Mouse (Mus musculus): ENCODE measurements around the gene Map3k20. TPM values are rescaled to one million over a fixed set of nuclear protein-coding genes. Genes with fewer than 3 reads are reported as not detected.

Map3k20 gene
- polyA plus RNA-seq, 1 experiment from 2014 or later, result 62.5 TPM

DNA sequence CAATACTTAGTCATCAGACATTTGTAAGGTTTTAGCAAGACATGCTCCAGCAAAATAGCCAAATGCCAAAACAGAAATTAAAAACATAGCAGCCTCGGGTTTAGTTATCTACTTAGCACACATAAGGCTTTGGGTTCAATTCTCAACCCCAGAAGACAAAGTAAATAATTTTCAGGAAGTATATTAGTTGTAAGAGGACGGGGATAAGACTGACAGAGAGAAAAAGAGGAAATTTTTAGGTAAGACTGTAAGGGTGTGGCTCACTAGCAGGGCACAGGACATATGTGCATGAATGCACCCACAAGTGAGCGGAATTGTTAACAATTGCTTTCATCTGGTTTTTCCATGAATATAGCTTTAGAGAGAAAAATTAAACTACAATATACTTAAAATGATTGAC lies 158.5 kb downstream of the Map3k20 start:
- ATAC-seq (replicated peaks; ENCODE audit: insufficient number of reproducible peaks, low FRiP score, low TSS enrichment), result no peak

DNA sequence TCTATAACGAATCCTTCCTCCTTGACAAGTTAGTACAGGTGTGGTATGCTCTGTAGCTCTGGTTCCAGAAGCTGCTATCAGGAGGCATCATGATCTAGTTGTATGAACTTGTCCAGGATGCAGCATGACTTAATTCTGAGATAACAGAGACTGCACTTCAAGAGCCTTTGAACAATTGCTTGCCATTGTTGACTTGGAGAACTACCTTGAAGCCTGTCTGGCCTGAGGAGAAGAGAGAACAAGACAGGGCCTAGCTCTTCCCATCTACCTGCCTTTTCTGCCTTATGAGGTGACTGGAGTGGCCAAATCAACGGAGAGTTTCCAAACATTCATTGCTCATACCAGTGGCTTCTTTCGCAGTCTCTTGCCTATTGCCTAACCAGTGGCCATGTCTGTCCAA lies 160.7 kb downstream of the Map3k20 start:
- Histone ChIP-seq H3K36me3 (ENCODE audit: control insufficient read depth, insufficient read depth, low read length) (no peaks in the 10 kb centered on the region), H3K9ac (ENCODE audit: low read depth, low read length) (no peak overlapping the region), H3K27ac (ENCODE audit: low read depth, low read length) (no peak overlapping the region), H3K27me3 (ENCODE audit: control insufficient read depth, insufficient read depth, low read length) (no peaks in the 10 kb centered on the region), H3K9me3 (replicated peaks; ENCODE audit: control insufficient read depth, low read length) (no peaks in the 10 kb centered on the region), H3K4me2 (no peak overlapping the region), H3K4me3 (ENCODE audit: low read depth, low read length) (no peak overlapping the region), H3K4me1 (ENCODE audit: control insufficient read depth, insufficient read depth, low read length) (no peaks in the 10 kb centered on the region)
- ATAC-seq (replicated peaks; ENCODE audit: insufficient number of reproducible peaks, low FRiP score, low TSS enrichment), result no peak
- WGBS (ENCODE audit: insufficient replicate concordance), result 82% methylated on average over 3 of the region's 3 CpGs

More for the DNA sequence above, 158.5 kb downstream of the Map3k20 start:
- Histone ChIP-seq H3K4me3 (ENCODE audit: low read depth, low read length) (no peak overlapping the region), H3K36me3 (ENCODE audit: control insufficient read depth, insufficient read depth, low read length) (no peaks in the 10 kb centered on the region), H3K9ac (ENCODE audit: low read depth, low read length) (no peak overlapping the region), H3K9me3 (replicated peaks; ENCODE audit: control insufficient read depth, low read length) (no peaks in the 10 kb centered on the region), H3K4me1 (ENCODE audit: control insufficient read depth, insufficient read depth, low read length) (no peaks in the 10 kb centered on the region), H3K27me3 (ENCODE audit: control insufficient read depth, insufficient read depth, low read length) (no peaks in the 10 kb centered on the region), H3K4me2 (no peak overlapping the region), H3K27ac (ENCODE audit: low read depth, low read length) (no peak overlapping the region)
- WGBS (ENCODE audit: insufficient replicate concordance), result 81% methylated on average over 3 of the region's 3 CpGs

DNA sequence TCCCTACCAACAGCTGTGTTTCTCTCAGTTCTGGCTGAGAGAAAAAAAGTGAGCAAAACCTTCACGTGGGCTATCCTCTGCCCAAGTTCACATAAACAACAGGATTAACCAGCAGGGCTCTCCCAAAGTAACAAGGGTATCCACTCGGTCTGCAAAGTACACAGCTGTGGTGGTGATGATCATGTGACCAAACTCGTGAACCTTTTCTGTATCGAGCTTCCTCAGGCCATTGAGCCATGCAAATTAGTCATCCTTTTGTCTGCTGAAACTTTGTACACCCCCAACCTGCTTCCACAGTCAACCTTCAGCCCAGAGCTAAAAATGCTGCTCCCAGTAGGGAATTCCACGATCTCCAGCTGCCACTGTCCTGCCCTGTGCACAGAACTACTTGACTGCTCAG lies 161.2 kb downstream of the Map3k20 start:
- ATAC-seq (replicated peaks; ENCODE audit: insufficient number of reproducible peaks, low FRiP score, low TSS enrichment), result no peak
- H3K9me3 ChIP-seq (replicated peaks; ENCODE audit: control insufficient read depth, low read length), result no peaks in the 10 kb centered on the region
- H3K27ac ChIP-seq (ENCODE audit: low read depth, low read length), result no peak overlapping the region
- no peak overlapping the region for H3K9ac ChIP-seq (ENCODE audit: low read depth, low read length)
- no peaks in the 10 kb centered on the region for H3K27me3 ChIP-seq (ENCODE audit: control insufficient read depth, insufficient read depth, low read length)
- whole genome bisulfite sequencing (ENCODE audit: insufficient replicate concordance), result 48% methylated on average over 5 of the region's 5 CpGs
- H3K4me2 ChIP-seq, result no peak overlapping the region
- no peaks in the 10 kb centered on the region for H3K4me1 ChIP-seq (ENCODE audit: control insufficient read depth, insufficient read depth, low read length)
- H3K4me3 ChIP-seq (ENCODE audit: low read depth, low read length), result no peak overlapping the region
- no peaks in the 10 kb centered on the region for H3K36me3 ChIP-seq (ENCODE audit: control insufficient read depth, insufficient read depth, low read length)

DNA sequence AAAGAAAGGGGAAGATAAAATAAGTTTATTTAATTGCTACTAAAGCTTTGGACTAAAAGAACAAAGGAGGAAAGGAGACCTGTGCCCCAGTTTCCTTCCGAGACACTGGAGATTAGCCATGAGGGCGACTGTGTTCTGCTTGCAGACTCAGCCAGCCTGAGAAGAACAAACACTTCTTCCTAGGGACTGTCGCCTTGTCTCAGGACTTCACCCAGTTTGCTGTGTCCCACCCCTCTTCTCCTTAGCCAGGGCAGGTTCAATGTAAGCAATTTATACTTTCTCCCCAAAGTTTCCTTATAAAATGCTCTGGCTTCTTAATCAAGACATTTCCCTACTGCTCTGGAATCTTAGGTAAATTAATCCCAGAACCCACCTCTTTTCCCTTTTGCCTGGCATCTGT lies 168.1 kb downstream of the Map3k20 start:
- no peak overlapping the region for H3K27ac ChIP-seq (ENCODE audit: low read depth, low read length)
- H3K4me3 ChIP-seq (ENCODE audit: low read depth, low read length), result no peak overlapping the region
- H3K36me3 ChIP-seq (ENCODE audit: control insufficient read depth, insufficient read depth, low read length), result no peaks in the 10 kb centered on the region
- H3K9me3 ChIP-seq (replicated peaks; ENCODE audit: control insufficient read depth, low read length), result no peaks in the 10 kb centered on the region
- WGBS (ENCODE audit: insufficient replicate concordance), result 46% methylated on average over 3 of the region's 3 CpGs
- ATAC-seq (replicated peaks; ENCODE audit: insufficient number of reproducible peaks, low FRiP score, low TSS enrichment), result no peak
- H3K4me1 ChIP-seq (ENCODE audit: control insufficient read depth, insufficient read depth, low read length), result no peaks in the 10 kb centered on the region
- H3K27me3 ChIP-seq (ENCODE audit: control insufficient read depth, insufficient read depth, low read length), result no peaks in the 10 kb centered on the region
- H3K9ac ChIP-seq (ENCODE audit: low read depth, low read length), result no peak overlapping the region
- H3K4me2 ChIP-seq, result no peak overlapping the region

DNA sequence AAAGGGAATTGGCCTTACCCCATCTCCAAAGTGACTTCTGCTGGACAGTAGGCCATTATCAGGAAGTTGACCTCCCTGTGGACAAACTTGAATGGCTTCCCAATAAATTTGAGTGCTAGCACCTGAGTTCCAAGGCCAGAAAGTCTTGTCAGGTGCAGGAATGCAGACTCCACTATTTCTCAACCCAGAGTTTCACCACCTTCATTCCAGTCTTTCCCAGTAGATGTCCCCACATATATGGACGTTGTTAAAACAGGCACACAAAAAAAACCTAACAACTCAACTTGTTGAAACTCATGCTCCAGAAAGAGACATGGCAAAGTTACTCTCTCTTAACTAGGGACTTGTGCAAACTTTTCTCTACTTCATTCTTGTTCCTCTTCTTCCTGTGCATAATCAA lies 170.8 kb downstream of the Map3k20 start:
- H3K27me3 ChIP-seq (ENCODE audit: control insufficient read depth, insufficient read depth, low read length), result no peaks in the 10 kb centered on the region
- H3K36me3 ChIP-seq (ENCODE audit: control insufficient read depth, insufficient read depth, low read length), result no peaks in the 10 kb centered on the region
- no peak overlapping the region for H3K27ac ChIP-seq (ENCODE audit: low read depth, low read length)
- H3K4me2 ChIP-seq, result no peak overlapping the region
- no peaks in the 10 kb centered on the region for H3K4me1 ChIP-seq (ENCODE audit: control insufficient read depth, insufficient read depth, low read length)
- no peak overlapping the region for H3K9ac ChIP-seq (ENCODE audit: low read depth, low read length)
- 48% methylated on average over 1 of the region's 1 CpGs for WGBS (ENCODE audit: insufficient replicate concordance)
- no peaks in the 10 kb centered on the region for H3K9me3 ChIP-seq (replicated peaks; ENCODE audit: control insufficient read depth, low read length)
- ATAC-seq (replicated peaks; ENCODE audit: insufficient number of reproducible peaks, low FRiP score, low TSS enrichment), result no peak
- no peak overlapping the region for H3K4me3 ChIP-seq (ENCODE audit: low read depth, low read length)

DNA sequence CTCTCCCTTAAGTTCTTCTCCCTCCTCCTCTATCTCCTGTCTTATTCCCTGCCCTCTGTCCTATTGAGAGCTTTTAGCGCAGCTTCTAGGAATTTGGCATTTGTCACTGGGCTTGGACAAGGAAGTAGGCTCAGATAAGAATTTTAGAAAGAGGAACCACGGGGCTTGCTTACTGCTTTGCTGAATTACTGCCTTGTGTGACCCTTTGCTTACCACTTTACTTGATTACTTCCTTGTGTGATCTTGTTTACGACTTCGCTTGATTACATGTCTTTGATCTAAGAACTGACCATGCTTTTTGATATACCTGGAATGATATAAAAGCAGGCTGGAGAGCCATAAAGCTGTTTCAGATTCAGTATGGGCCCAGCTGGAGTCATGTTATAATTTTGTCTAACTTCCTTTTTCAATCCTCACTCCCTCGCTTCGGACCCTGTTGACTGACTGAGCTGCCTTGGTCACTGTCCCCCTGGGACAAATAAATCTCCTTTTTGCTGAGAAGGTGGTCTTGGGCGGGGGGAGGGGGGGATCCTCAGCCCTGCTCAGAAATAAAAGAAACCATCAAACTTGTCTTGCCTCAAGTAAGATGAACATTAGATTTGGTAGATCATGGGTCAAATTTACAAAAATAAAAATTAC lies 179.1 kb downstream of the Map3k20 start:
- Histone ChIP-seq H3K9me3 (replicated peaks; ENCODE audit: control insufficient read depth, low read length) (no peaks in the 10 kb centered on the region), H3K27me3 (ENCODE audit: control insufficient read depth, insufficient read depth, low read length) (no peaks in the 10 kb centered on the region), H3K9ac (ENCODE audit: low read depth, low read length) (no peak overlapping the region), H3K4me3 (ENCODE audit: low read depth, low read length) (no peak overlapping the region), H3K4me2 (no peak overlapping the region), H3K36me3 (ENCODE audit: control insufficient read depth, insufficient read depth, low read length) (no peaks in the 10 kb centered on the region), H3K4me1 (ENCODE audit: control insufficient read depth, insufficient read depth, low read length) (no peaks in the 10 kb centered on the region), H3K27ac (ENCODE audit: low read depth, low read length) (no peak overlapping the region)
- 56% methylated on average over 7 of the region's 7 CpGs for WGBS (ENCODE audit: insufficient replicate concordance)
- ATAC-seq (replicated peaks; ENCODE audit: insufficient number of reproducible peaks, low FRiP score, low TSS enrichment), result no peak

DNA sequence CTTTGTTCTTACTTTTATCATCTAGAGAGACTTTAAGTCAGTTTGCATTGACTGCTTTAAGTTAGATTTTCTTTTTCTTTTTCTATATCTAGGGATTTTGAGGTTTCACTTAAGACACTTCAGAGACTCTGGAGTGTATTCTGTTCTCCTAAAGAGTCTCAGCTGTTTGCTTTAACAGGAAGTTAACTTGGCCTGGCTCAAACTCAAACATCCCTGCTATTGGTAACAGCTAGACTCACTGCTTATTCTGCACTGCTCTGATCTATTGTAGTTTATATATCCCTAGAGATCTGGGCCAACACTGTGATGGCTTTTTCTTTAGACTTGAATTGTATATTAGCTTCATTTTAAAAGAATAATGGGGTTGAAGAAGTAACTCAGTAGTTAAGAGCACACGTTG lies 182.2 kb downstream of the Map3k20 start:
- no peak for ATAC-seq (replicated peaks; ENCODE audit: insufficient number of reproducible peaks, low FRiP score, low TSS enrichment)
- H3K4me2 ChIP-seq, result no peak overlapping the region

DNA sequence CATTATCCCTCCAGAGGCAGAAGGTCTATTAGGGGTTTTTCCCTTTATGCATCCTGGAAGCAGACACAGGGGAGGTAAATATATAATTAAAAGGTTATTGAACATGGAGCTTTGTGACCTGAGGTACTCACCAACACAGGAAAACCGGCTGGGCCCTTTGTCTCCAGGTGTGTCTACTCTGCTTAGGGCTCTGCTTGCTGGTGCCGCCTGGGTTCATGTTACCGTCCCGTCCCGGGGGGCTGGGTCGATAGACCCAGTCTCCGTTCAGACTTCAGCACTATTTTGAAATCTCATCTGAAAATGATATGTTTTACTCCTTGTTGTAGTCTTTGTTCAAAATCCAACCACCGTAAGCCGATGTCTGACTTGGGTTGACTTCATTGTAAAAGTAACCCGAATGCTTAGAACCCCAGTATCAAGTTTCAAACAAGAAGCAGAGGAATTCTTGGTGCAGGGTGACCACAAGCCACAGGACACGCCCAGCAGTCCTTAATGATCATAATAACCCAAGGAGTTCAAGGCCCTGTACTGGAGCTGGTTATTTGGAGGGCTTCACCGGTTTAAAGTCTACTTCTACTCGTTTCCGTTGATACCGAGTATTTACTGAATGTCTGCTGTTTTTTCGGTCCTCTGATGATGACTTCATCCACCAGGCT lies 186.1 kb downstream of the Map3k20 start:
- Histone ChIP-seq H3K9me3 (replicated peaks; ENCODE audit: control insufficient read depth, low read length) (no peaks in the 10 kb centered on the region), H3K9ac (ENCODE audit: low read depth, low read length) (no peak overlapping the region), H3K27ac (ENCODE audit: low read depth, low read length) (no peak overlapping the region), H3K4me2 (no peak overlapping the region), H3K4me1 (ENCODE audit: control insufficient read depth, insufficient read depth, low read length) (no peaks in the 10 kb centered on the region), H3K36me3 (ENCODE audit: control insufficient read depth, insufficient read depth, low read length) (no peaks in the 10 kb centered on the region), H3K4me3 (ENCODE audit: low read depth, low read length) (no peak overlapping the region), H3K27me3 (ENCODE audit: control insufficient read depth, insufficient read depth, low read length) (no peaks in the 10 kb centered on the region)
- 68% methylated on average over 16 of the region's 16 CpGs for WGBS (ENCODE audit: insufficient replicate concordance)
- no peak for ATAC-seq (replicated peaks; ENCODE audit: insufficient number of reproducible peaks, low FRiP score, low TSS enrichment)

More for the DNA sequence above, 182.2 kb downstream of the Map3k20 start:
- no peak overlapping the region for H3K27ac ChIP-seq (ENCODE audit: low read depth, low read length)
- H3K4me1 ChIP-seq (ENCODE audit: control insufficient read depth, insufficient read depth, low read length), result no peaks in the 10 kb centered on the region
- H3K4me3 ChIP-seq (ENCODE audit: low read depth, low read length), result no peak overlapping the region
- WGBS (ENCODE audit: insufficient replicate concordance), result 84% methylated on average over 1 of the region's 1 CpGs
- no peaks in the 10 kb centered on the region for H3K9me3 ChIP-seq (replicated peaks; ENCODE audit: control insufficient read depth, low read length)
- no peaks in the 10 kb centered on the region for H3K36me3 ChIP-seq (ENCODE audit: control insufficient read depth, insufficient read depth, low read length)
- H3K9ac ChIP-seq (ENCODE audit: low read depth, low read length), result no peak overlapping the region
- H3K27me3 ChIP-seq (ENCODE audit: control insufficient read depth, insufficient read depth, low read length), result no peaks in the 10 kb centered on the region

All from heart, embryonic 11.5 days (tissue).